Mouse (Mus musculus): ENCODE measurements around the gene Chrne. TPM values are rescaled to one million over a fixed set of nuclear protein-coding genes. Genes with fewer than 3 reads are reported as not detected.
A peak's percentile ranks its signal among the peaks of the same experiment; 100 is the strongest.

Gene Chrne
- polyA plus RNA-seq, 1 experiment from 2014 or later: not detected

GRCm38 (mm10) chr11:70647716-70648420 is 28.9 kb upstream of the Chrne start:
- Histone ChIP-seq H3K4me1 (replicated peaks; ENCODE audit: control insufficient read depth, insufficient read depth, low read length) (peaks cover 55% of the 10 kb centered on the region), H3K27me3 (replicated peaks; ENCODE audit: control insufficient read depth, insufficient read depth, low read length) (no peaks in the 10 kb centered on the region), H3K27ac (ENCODE audit: low read depth, low read length) (peak overlapping the region; percentile 98), H3K4me2 (peak overlapping the region; percentile 92), H3K4me3 (ENCODE audit: low read depth, low read length) (peak overlapping the region; percentile 92), H3K9ac (ENCODE audit: low read depth, low read length) (peak overlapping the region; percentile 95), H3K9me3 (ENCODE audit: control insufficient read depth, low read length) (no peaks in the 10 kb centered on the region), H3K36me3 (ENCODE audit: control insufficient read depth, insufficient read depth, low read length) (peaks cover 51% of the 10 kb centered on the region)
- WGBS: 3% methylated on average over 28 of the region's 28 CpGs
- peak; percentile 21; the same call in 1 of the 2 replicates for ATAC-seq (replicated peaks; ENCODE audit: low FRiP score)
- DNase-seq (ENCODE audit: low spot score): peak; percentile 55

GRCm38 (mm10) chr11:70646691-70647650 is 28.0 kb upstream of the Chrne start, which contains the start of the genes Rnf167 and Slc25a11:
Rnf167 (plus strand) TSS chr11:70647235.
Slc25a11 (minus strand) TSS chr11:70647479.
- WGBS: under 1% methylated on average over 63 of the region's 63 CpGs
- Histone ChIP-seq H3K27me3 (replicated peaks; ENCODE audit: control insufficient read depth, insufficient read depth, low read length) (no peaks in the 10 kb centered on the region), H3K9me3 (ENCODE audit: control insufficient read depth, low read length) (no peaks in the 10 kb centered on the region), H3K27ac (ENCODE audit: low read depth, low read length) (peak within 1 kb of the TSS; percentile 98), H3K4me2 (peak within 1 kb of the TSS; percentile 92), H3K4me1 (replicated peaks; ENCODE audit: control insufficient read depth, insufficient read depth, low read length) (peaks cover 46% of the 10 kb centered on the region), H3K9ac (ENCODE audit: low read depth, low read length) (peak within 1 kb of the TSS; percentile 95), H3K36me3 (ENCODE audit: control insufficient read depth, insufficient read depth, low read length) (peaks cover 43% of the 10 kb centered on the region), H3K4me3 (ENCODE audit: low read depth, low read length) (peak within 1 kb of the TSS; percentile 92)
- peak; percentile 83 for ATAC-seq (replicated peaks; ENCODE audit: low FRiP score)
- peak; percentile 96 for DNase-seq (ENCODE audit: low spot score)

GRCm38 (mm10) chr11:70646259-70646555 is 27.2 kb upstream of the Chrne start:
- Histone ChIP-seq H3K4me1 (replicated peaks; ENCODE audit: control insufficient read depth, insufficient read depth, low read length) (peaks cover 39% of the 10 kb centered on the region), H3K4me2 (peak overlapping the region; percentile 82), H3K36me3 (ENCODE audit: control insufficient read depth, insufficient read depth, low read length) (peaks cover 38% of the 10 kb centered on the region), H3K27me3 (replicated peaks; ENCODE audit: control insufficient read depth, insufficient read depth, low read length) (no peaks in the 10 kb centered on the region), H3K9ac (ENCODE audit: low read depth, low read length) (peak overlapping the region; percentile 70), H3K9me3 (ENCODE audit: control insufficient read depth, low read length) (no peaks in the 10 kb centered on the region), H3K27ac (ENCODE audit: low read depth, low read length) (peak overlapping the region; percentile 81), H3K4me3 (ENCODE audit: low read depth, low read length) (peak overlapping the region; percentile 92)
- no peak for DNase-seq (ENCODE audit: low spot score)
- 27% methylated on average over 3 of the region's 3 CpGs for WGBS
- ATAC-seq (replicated peaks; ENCODE audit: low FRiP score): no peak

- H3K9ac ChIP-seq (ENCODE audit: low read depth, low read length): peak overlapping the region; percentile 70
- peak overlapping the region; percentile 92 for H3K4me3 ChIP-seq (ENCODE audit: low read depth, low read length)
- 87% methylated on average over 12 of the region's 12 CpGs for WGBS
- H3K4me1 ChIP-seq (replicated peaks; ENCODE audit: control insufficient read depth, insufficient read depth, low read length): peaks cover 34% of the 10 kb centered on the region
- no peaks in the 10 kb centered on the region for H3K9me3 ChIP-seq (ENCODE audit: control insufficient read depth, low read length)
- H3K27me3 ChIP-seq (replicated peaks; ENCODE audit: control insufficient read depth, insufficient read depth, low read length): no peaks in the 10 kb centered on the region
- peak overlapping the region; percentile 81 for H3K27ac ChIP-seq (ENCODE audit: low read depth, low read length)
- peaks cover 33% of the 10 kb centered on the region for H3K36me3 ChIP-seq (ENCODE audit: control insufficient read depth, insufficient read depth, low read length)
- DNase-seq (ENCODE audit: low spot score) (no peak), ATAC-seq (replicated peaks; ENCODE audit: low FRiP score) (no peak)
- peak overlapping the region; percentile 82 for H3K4me2 ChIP-seq
Measured at GRCm38 (mm10) chr11:70645461-70646258, 26.6 kb upstream of the Chrne start.

DNA sequence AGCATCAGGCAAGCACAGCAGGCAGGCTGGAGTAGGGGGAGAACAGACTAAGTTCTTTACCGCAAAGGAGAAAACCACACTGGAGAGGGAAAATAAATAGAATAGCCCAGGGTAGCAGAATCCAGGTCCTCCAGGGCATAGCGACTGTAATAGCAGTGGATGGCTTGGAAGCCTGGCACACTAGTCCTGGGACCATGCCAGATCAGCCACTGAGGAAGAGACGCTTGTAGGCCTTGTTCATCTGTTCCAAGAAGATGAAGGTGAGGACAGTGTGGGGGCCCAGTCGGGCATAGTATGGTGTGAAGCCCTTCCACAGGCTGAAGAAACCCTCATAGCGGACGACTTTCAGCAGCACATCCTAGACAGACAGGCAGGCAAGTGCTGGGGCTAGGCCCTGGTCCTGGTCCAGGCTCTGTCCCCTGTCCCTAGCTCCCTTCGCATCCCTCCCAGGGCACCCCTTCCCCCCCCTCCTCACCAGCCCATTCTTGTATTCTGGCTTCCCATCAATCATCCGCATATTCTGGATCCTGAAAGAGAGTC is 25.6 kb upstream of the Chrne start:
- no peak overlapping the region for H3K4me2 ChIP-seq
- no peak for DNase-seq (ENCODE audit: low spot score)

GRCm38 (mm10) chr11:70643051-70643450 is 24.0 kb upstream of the Chrne start:
- no peaks in the 10 kb centered on the region for H3K27me3 ChIP-seq (replicated peaks; ENCODE audit: control insufficient read depth, insufficient read depth, low read length)
- no peaks in the 10 kb centered on the region for H3K9me3 ChIP-seq (ENCODE audit: control insufficient read depth, low read length)
- H3K36me3 ChIP-seq (ENCODE audit: control insufficient read depth, insufficient read depth, low read length): peaks cover 17% of the 10 kb centered on the region
- H3K4me2 ChIP-seq: peak overlapping the region; percentile 13
- ATAC-seq (replicated peaks; ENCODE audit: low FRiP score): no peak
- no peak for DNase-seq (ENCODE audit: low spot score)
- H3K27ac ChIP-seq (ENCODE audit: low read depth, low read length): no peak overlapping the region
- no peak overlapping the region for H3K4me3 ChIP-seq (ENCODE audit: low read depth, low read length)
- H3K4me1 ChIP-seq (replicated peaks; ENCODE audit: control insufficient read depth, insufficient read depth, low read length): peaks cover 34% of the 10 kb centered on the region
- no peak overlapping the region for H3K9ac ChIP-seq (ENCODE audit: low read depth, low read length)
- 90% methylated on average over 6 of the region's 6 CpGs for WGBS

More for the DNA sequence above, 25.6 kb upstream of the Chrne start:
- 94% methylated on average over 8 of the region's 8 CpGs for WGBS
- H3K27ac ChIP-seq (ENCODE audit: low read depth, low read length): no peak overlapping the region
- no peaks in the 10 kb centered on the region for H3K27me3 ChIP-seq (replicated peaks; ENCODE audit: control insufficient read depth, insufficient read depth, low read length)
- H3K9me3 ChIP-seq (ENCODE audit: control insufficient read depth, low read length): no peaks in the 10 kb centered on the region
- no peak for ATAC-seq (replicated peaks; ENCODE audit: low FRiP score)
- H3K9ac ChIP-seq (ENCODE audit: low read depth, low read length): 0 out of 2 replicates have a peak overlapping the region, but pooled peaks have one; percentile 9
- H3K36me3 ChIP-seq (ENCODE audit: control insufficient read depth, insufficient read depth, low read length): peaks cover 25% of the 10 kb centered on the region
- no peak overlapping the region for H3K4me3 ChIP-seq (ENCODE audit: low read depth, low read length)
- peaks cover 33% of the 10 kb centered on the region for H3K4me1 ChIP-seq (replicated peaks; ENCODE audit: control insufficient read depth, insufficient read depth, low read length)

DNA sequence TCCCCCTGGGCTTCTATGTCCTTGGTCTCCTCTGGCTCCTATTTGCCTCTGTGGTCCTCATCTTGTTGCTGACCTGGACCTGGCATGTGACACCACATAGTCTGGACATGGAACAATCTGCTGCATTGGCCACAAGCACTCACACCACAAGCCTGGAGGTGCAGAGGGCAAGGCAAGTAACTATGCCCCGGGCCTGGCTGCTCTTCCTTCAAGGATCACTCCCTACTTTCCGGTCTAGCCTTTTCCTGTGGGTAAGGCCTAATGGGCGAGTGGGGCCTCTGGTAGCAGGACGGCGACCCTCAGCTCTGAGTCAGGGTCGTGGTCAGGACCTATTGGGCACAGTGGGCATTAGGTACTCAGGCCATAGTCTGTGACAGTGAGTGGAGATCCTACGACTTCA is 22.2 kb upstream of the Chrne start:
- Histone ChIP-seq H3K9me3 (ENCODE audit: control insufficient read depth, low read length) (no peaks in the 10 kb centered on the region), H3K4me3 (ENCODE audit: low read depth, low read length) (peak overlapping the region; percentile 25; the same call in 1 of the 2 replicates), H3K4me2 (no peak overlapping the region; the same call in 1 of the 2 replicates), H3K36me3 (ENCODE audit: control insufficient read depth, insufficient read depth, low read length) (peaks cover 17% of the 10 kb centered on the region), H3K4me1 (replicated peaks; ENCODE audit: control insufficient read depth, insufficient read depth, low read length) (peaks cover 43% of the 10 kb centered on the region), H3K27me3 (replicated peaks; ENCODE audit: control insufficient read depth, insufficient read depth, low read length) (no peaks in the 10 kb centered on the region), H3K9ac (ENCODE audit: low read depth, low read length) (peak overlapping the region; percentile 45; the same call in 1 of the 2 replicates), H3K27ac (ENCODE audit: low read depth, low read length) (no peak overlapping the region; the same call in 1 of the 2 replicates)
- no peak for ATAC-seq (replicated peaks; ENCODE audit: low FRiP score)
- no peak for DNase-seq (ENCODE audit: low spot score)
- 76% methylated on average over 7 of the region's 7 CpGs for WGBS

GRCm38 (mm10) chr11:70639976-70640375 is 21.0 kb upstream of the Chrne start:
- Histone ChIP-seq H3K36me3 (ENCODE audit: control insufficient read depth, insufficient read depth, low read length) (peaks cover 13% of the 10 kb centered on the region), H3K27ac (ENCODE audit: low read depth, low read length) (0 out of 2 replicates have a peak overlapping the region, but pooled peaks have one; percentile 82), H3K4me2 (peak overlapping the region; percentile 52), H3K9ac (ENCODE audit: low read depth, low read length) (0 out of 2 replicates have a peak overlapping the region, but pooled peaks have one; percentile 11), H3K9me3 (ENCODE audit: control insufficient read depth, low read length) (no peaks in the 10 kb centered on the region), H3K27me3 (replicated peaks; ENCODE audit: control insufficient read depth, insufficient read depth, low read length) (no peaks in the 10 kb centered on the region), H3K4me1 (replicated peaks; ENCODE audit: control insufficient read depth, insufficient read depth, low read length) (peaks cover 34% of the 10 kb centered on the region), H3K4me3 (ENCODE audit: low read depth, low read length) (peak overlapping the region; percentile 23)
- DNase-seq (ENCODE audit: low spot score) (no peak), ATAC-seq (replicated peaks; ENCODE audit: low FRiP score) (no peak)
- WGBS: 79% methylated on average over 8 of the region's 8 CpGs

Data from liver, embryonic 11.5 days (tissue).